Mouse (Mus musculus): Measurements from ENCODE around the gene Phkb.

DNA sequence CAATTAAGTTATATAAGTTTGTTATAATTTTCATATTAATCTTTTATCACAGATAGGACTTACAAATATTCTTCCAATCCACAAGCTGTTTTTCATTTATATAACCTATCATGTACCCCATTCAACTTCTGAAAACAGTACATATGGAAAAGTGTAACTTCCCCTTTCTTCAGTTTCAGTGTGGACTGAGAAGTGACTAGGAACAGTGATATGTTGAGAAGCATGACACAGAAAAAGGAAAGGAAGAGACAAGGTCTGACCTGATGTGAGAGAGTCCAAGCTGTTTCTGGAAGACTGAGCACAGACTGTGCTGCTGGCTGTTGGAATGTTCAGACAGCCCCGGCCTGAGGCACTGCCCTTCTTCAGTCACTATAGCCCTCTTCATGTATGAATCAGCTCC, 40.6 kb upstream of the Phkb start:
- TF ChIP-seq JUND (IDR thresholded peaks at IDR 0.05; ENCODE audit: low read depth, low read length) = no peak
- TF ChIP-seq CTCF (IDR thresholded peaks at IDR 0.05 in 2 of 3, conservative IDR thresholded peaks at IDR 0.05 in 1 of 3; ENCODE audit: control insufficient read depth in 1 of 3, insufficient read depth in 1 of 3, low read depth in 2 of 3, low read length in 3 of 3, poor library complexity in 1 of 3, severe bottlenecking in 1 of 3) = no peak
- TF ChIP-seq KAT2A (conservative IDR thresholded peaks at IDR 0.05; ENCODE audit: low read depth, low read length) = no peak
- no peak for TF ChIP-seq ETS1 (IDR thresholded peaks at IDR 0.05; ENCODE audit: low read depth, low read length)

Data from MEL (cell line).